In genomic region chr11:98740393-98741050, GRCm38 (mm10) we compare ENCODE assay signal across 8 mouse cellular contexts. TPM values are rescaled to one million over a fixed set of nuclear protein-coding genes. Genes with fewer than 3 reads are reported as not detected.
DNase-seq lines count a peak whose midpoint lies in the region; ATAC-seq lines count a peak whose summit lies in the region.

Gene Thra, plus strand, starts transcription at chr11:98740638.

- peaks cover 38% of the 10 kb centered on the region for H3K4me1 ChIP-seq in intestine, embryonic 16.5 days (ENCODE audit: control insufficient read depth, insufficient read depth, low read length)
- peaks cover 74% of the 10 kb centered on the region for H3K4me1 ChIP-seq in midbrain, embryonic 10.5 days
- peaks cover 40% of the 10 kb centered on the region for H3K4me1 ChIP-seq in stomach, embryonic 16.5 days (ENCODE audit: control insufficient read depth, insufficient read depth, low read length)

- no peaks in the 10 kb centered on the region for H3K27me3 ChIP-seq in intestine, embryonic 16.5 days (replicated peaks; ENCODE audit: control insufficient read depth, insufficient read depth, low read length)
- no peaks in the 10 kb centered on the region for H3K27me3 ChIP-seq in midbrain, embryonic 10.5 days (ENCODE audit: low read depth, poor library complexity, severe bottlenecking)
- H3K27me3 ChIP-seq in stomach, embryonic 16.5 days (ENCODE audit: control insufficient read depth, insufficient read depth, low read length), result no peaks in the 10 kb centered on the region

- intact Hi-C loops in left cerebral cortex, postnatal 4 days (cut with DNase I), result loop anchor here (5.0 kb wide), 1 partner anchor 37 kb away; the partner anchor contains the start of gene Nr1d1

- H3K4me3 ChIP-seq in intestine, embryonic 16.5 days (ENCODE audit: low read length), result peak within 1 kb of the TSS; percentile 94
- H3K4me3 ChIP-seq in midbrain, embryonic 10.5 days, result peak within 1 kb of the TSS; percentile 83
- peak within 1 kb of the TSS; percentile 89 for H3K4me3 ChIP-seq in stomach, embryonic 16.5 days (replicated peaks; ENCODE audit: low read length)

- no peaks in the 10 kb centered on the region for H3K9me3 ChIP-seq in intestine, embryonic 16.5 days (ENCODE audit: control insufficient read depth, low read length)
- no peaks in the 10 kb centered on the region for H3K9me3 ChIP-seq in midbrain, embryonic 10.5 days (replicated peaks)
- no peaks in the 10 kb centered on the region for H3K9me3 ChIP-seq in stomach, embryonic 16.5 days (replicated peaks; ENCODE audit: control insufficient read depth, low read length)

- peak; percentile 81 for ATAC-seq in intestine, embryonic 16.5 days
- peak; percentile 80 for ATAC-seq in stomach, embryonic 16.5 days (ENCODE audit: insufficient read depth, low FRiP score)

- H3K36me3 ChIP-seq in intestine, embryonic 16.5 days (ENCODE audit: control insufficient read depth, insufficient read depth, low read length), result no peaks in the 10 kb centered on the region
- H3K36me3 ChIP-seq in midbrain, embryonic 10.5 days, result no peaks in the 10 kb centered on the region
- no peaks in the 10 kb centered on the region for H3K36me3 ChIP-seq in stomach, embryonic 16.5 days (ENCODE audit: control insufficient read depth, insufficient read depth, low read length)

- peak within 1 kb of the TSS; percentile 99 for H3K9ac ChIP-seq in intestine, embryonic 16.5 days (ENCODE audit: low read depth, low read length)
- peak within 1 kb of the TSS; percentile 97 for H3K9ac ChIP-seq in stomach, embryonic 16.5 days (ENCODE audit: low read length)

- DNase-seq in 3T3-L1 (ENCODE audit: low read depth, low spot score), result peak; percentile 65
- DNase-seq in adrenal gland, adult (ENCODE audit: inconsistent age in 2 of 2, low spot score in 1 of 2), result peak; percentile 78 to 90
- peak; percentile 81 for DNase-seq in embryo, embryonic 9.5 days (ENCODE audit: extremely low spot score)
- no peak for DNase-seq in gonadal fat pad, adult 2 months (ENCODE audit: low read depth)
- DNase-seq in left cerebral cortex, postnatal 4 days, result peak; percentile 70
- DNase-seq in midbrain, embryonic 10.5 days (ENCODE audit: low spot score), result peak; percentile 64

- H3K4me2 ChIP-seq in intestine, embryonic 16.5 days (ENCODE audit: low read depth, low read length), result peak within 1 kb of the TSS; percentile 85
- H3K4me2 ChIP-seq in stomach, embryonic 16.5 days (ENCODE audit: low read depth, low read length), result peak within 1 kb of the TSS; percentile 80

- H3K27ac ChIP-seq in intestine, embryonic 16.5 days (ENCODE audit: low read length), result peak within 1 kb of the TSS; percentile 99
- peak within 1 kb of the TSS; percentile 98 for H3K27ac ChIP-seq in midbrain, embryonic 10.5 days (replicated peaks)
- H3K27ac ChIP-seq in stomach, embryonic 16.5 days (ENCODE audit: low read length), result peak within 1 kb of the TSS; percentile 96

- WGBS in intestine, embryonic 16.5 days, result under 1% methylated on average over 22 of the region's 22 CpGs
- WGBS in midbrain, embryonic 10.5 days, result under 1% methylated on average over 22 of the region's 22 CpGs
- under 1% methylated on average over 22 of the region's 22 CpGs for WGBS in stomach, embryonic 16.5 days

RNA-seq across cellular contexts. Expression of gene Thra, which starts in this region (rescaled TPM):
- 73.1 and 89.0 TPM in 2 replicates for polyA plus RNA-seq in gonadal fat pad, adult 2 months (2012; rRNA removed)
- polyA plus RNA-seq in intestine, embryonic 16.5 days (2015; fragmentation: Nextera tagmentation; extraction: Ambion mirVana), result 41.5 and 42.0 TPM in 2 replicates
- 1,000 to 10,000 TPM; 1,274 to 1,289 TPM for total RNA-seq in left cerebral cortex, postnatal 4 days (2021)
- 9.5 and 15.6 TPM in 2 replicates for polyA plus RNA-seq in midbrain, embryonic 10.5 days (2016; fragmentation: Nextera tagmentation; extraction: Ambion mirVana)
- 32.9 and 37.8 TPM in 2 replicates for polyA plus RNA-seq in stomach, embryonic 16.5 days (2015; fragmentation: Nextera tagmentation; extraction: Ambion mirVana)
